Mouse (Mus musculus): ENCODE data around the gene Hsd3b7. TPM values are rescaled to one million over a fixed set of nuclear protein-coding genes. Genes with fewer than 3 reads are reported as not detected.

The Hsd3b7 gene
- 20.2 and 31.3 TPM in 2 replicates for total RNA-seq (2015)
- total RNA-seq (2017): 25.6 and 26.8 TPM in 2 replicates

- peak; percentile 79 for ATAC-seq (replicated peaks; ENCODE audit: poor library complexity)
These were observed at the start of gene Hsd3b7 for GRCm38 (mm10) chr7:127800435-127801009. TSS of gene Hsd3b7 (plus strand) at chr7:127800604.

- no peak for ATAC-seq (replicated peaks; ENCODE audit: poor library complexity)
These were observed 48.8 kb upstream of the Hsd3b7 start for GRCm38 (mm10) chr7:127751619-127752018.

- ATAC-seq (replicated peaks; ENCODE audit: poor library complexity): no peak
These were observed 48.3 kb upstream of the Hsd3b7 start for GRCm38 (mm10) chr7:127752069-127752468.

DNA sequence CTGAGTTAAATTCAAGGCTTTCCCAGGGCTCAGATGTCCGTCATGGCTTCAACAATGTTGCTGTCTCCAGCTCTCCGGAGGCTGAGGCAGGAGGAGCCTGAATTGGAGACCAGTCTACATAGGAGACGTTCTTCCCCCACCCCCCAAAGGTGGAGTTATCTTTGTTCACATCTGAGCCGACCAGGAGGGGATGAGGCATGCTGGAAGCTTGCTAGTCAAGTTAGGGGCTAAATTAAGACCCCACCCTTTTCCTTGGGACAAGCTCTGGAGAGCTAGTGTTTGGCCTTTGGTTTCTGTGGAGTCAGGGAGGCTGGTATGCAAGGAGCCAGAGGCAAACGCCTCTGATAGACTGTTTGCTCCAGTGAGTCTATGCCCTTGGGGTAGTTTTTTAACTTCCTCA is 47.2 kb upstream of the Hsd3b7 start:
- no peak for ATAC-seq (replicated peaks; ENCODE audit: poor library complexity)

- no peak for ATAC-seq (replicated peaks; ENCODE audit: poor library complexity)
These were observed 46.7 kb upstream of the Hsd3b7 start for GRCm38 (mm10) chr7:127753741-127754140.

- ATAC-seq (replicated peaks; ENCODE audit: poor library complexity): peak; percentile 62
These were observed 40.7 kb upstream of the Hsd3b7 start for GRCm38 (mm10) chr7:127759716-127760115.

GRCm38 (mm10) chr7:127760478-127760877 is 39.9 kb upstream of the Hsd3b7 start:
- no peak for ATAC-seq (replicated peaks; ENCODE audit: poor library complexity)

- peak; percentile 94 for ATAC-seq (replicated peaks; ENCODE audit: poor library complexity)
These were observed 39.4 kb upstream of the Hsd3b7 start for GRCm38 (mm10) chr7:127761026-127761425.

GRCm38 (mm10) chr7:127763642-127764041 is 36.8 kb upstream of the Hsd3b7 start:
- ATAC-seq (replicated peaks; ENCODE audit: poor library complexity): no peak

- ATAC-seq (replicated peaks; ENCODE audit: poor library complexity): no peak
These were observed 34.6 kb upstream of the Hsd3b7 start for GRCm38 (mm10) chr7:127765756-127766155.

- ATAC-seq (replicated peaks; ENCODE audit: poor library complexity): peak; percentile 72
These were observed 33.4 kb upstream of the Hsd3b7 start for GRCm38 (mm10) chr7:127766851-127767609.

DNA sequence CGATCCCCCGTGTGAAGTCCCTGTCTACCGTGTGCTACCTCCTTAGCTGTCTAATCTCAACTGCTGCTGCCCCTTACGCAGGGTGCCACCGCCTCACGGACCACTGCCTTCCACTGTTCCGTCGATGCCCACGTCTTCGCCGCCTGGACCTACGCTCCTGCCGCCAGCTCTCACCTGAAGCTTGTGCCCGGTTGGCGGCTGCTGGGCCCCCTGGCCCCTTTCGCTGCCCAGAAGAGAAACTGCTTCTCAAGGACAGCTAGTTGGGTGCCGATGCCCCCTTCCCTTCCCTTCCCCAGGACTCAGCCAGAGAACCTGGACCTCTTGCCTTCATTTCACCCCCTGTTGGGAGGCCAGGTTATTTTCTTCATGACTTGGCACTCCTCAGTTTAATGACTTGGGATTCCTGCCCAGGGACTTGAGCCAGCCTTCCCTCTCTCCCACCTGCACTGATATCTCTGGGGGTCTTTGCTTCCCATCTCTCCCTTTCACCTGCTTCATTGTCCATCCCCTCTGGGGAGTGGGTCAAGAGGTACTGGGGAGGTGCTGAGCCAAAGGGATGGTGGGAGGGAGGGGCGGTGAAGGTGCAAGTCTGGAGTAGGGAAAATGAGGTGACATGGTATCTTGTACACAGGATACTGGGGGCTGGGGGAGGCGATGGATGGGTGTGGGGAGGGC is 32.6 kb upstream of the Hsd3b7 start:
- peak; percentile 2; the same call in 1 of the 2 replicates for ATAC-seq (replicated peaks; ENCODE audit: poor library complexity)

- ATAC-seq (replicated peaks; ENCODE audit: poor library complexity): no peak
These were observed 31.9 kb upstream of the Hsd3b7 start for GRCm38 (mm10) chr7:127768346-127768996.

DNA sequence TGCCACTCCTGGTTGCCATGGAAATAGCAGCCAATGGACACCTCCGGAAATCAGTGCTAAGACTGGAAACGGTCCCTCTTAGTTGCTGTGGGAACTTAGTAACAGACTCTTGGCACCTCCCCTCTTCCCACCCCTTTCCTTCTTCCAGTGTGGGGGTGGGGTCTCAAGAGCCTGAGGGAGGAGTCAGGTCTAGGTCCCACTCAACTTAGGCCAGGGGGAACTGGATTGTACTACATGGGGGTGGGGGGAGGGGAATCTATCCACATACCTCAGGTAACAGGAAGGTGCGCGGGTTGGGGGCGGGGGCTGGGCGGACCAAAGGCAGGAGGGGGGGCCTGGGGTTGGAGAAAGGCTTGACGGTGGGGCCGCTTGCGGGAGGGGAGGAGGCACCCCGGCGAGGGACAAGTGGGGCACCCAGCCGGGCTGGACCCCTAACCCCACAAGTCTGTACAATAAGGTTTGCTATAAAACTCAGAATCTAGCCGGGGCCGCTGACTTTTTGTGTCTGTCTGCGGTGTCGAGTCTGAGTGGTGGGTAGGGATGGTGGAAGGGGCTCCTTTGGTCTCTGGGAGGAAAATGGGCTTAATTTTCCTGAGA is 31.3 kb upstream of the Hsd3b7 start:
- ATAC-seq (replicated peaks; ENCODE audit: poor library complexity): peak; percentile 53

DNA sequence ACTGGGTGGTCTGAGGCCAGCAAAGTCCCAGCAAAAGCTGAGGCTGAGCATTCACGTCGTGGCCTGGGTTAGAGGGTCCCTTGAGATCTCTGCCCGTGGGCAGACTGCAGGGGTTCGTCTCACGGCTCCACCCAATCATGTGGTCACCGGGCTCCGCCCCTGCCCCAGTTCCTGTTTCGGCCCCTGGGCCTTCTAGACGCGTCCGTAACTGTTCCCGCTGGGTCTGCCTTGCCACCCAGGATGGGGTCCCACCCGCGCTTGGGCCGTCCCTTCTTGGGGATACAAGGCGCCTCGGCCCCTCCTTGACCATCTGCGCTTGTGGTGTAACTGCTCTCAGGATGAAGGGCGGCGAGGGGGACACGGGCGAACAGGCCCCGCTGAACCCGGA is 30.8 kb upstream of the Hsd3b7 start, which contains the start of gene Orai3:
Gene Orai3 (plus strand): TSS at position 165 of the 388 bp plus-strand sequence.
- ATAC-seq (replicated peaks; ENCODE audit: poor library complexity): peak; percentile 42

- ATAC-seq (replicated peaks; ENCODE audit: poor library complexity): 0 out of 2 replicates have a peak, but pooled peaks have one; percentile 3
These were observed 30.1 kb upstream of the Hsd3b7 start for GRCm38 (mm10) chr7:127770039-127770905.

DNA sequence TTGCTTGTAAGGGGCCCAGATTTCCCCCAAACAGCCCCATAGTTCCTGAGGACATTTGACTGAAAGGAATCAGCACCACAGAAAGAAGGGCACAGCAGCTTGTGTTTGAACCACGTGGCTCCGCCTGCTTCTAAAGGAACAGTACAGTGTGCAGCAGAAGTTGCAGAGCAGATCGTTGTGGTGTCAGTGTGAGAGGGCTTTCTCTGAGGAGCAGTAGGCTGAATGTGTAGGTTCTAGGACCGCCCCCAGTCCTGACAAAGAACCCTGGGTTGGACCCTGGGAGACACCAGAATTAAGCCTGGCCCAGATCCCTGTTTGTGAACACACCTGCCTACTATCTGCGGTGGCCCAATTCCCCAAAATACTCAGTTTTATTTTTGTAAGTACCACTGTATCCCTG is 29.1 kb upstream of the Hsd3b7 start:
- no peak for ATAC-seq (replicated peaks; ENCODE audit: poor library complexity)

DNA sequence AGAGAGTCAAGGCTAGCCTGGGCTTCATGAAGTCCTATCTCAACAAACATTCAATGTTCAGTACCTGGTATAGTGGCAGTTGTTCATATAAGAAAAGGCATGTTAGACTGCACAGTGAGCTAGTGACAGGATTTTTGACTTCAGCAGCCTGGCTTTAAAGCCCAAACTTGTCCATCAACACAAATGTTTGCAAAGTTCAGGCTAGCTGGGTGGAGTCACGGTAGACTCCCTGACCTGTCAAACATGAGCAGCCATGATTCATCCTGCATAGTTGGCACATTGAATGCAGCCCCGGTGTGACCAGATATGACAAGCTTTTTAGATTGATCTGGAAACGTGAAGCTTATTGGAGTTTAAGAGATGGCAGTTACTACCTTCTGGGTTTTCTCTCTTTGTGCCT is 28.3 kb upstream of the Hsd3b7 start:
- ATAC-seq (replicated peaks; ENCODE audit: poor library complexity): no peak

- no peak for ATAC-seq (replicated peaks; ENCODE audit: poor library complexity)
These were observed 27.8 kb upstream of the Hsd3b7 start for GRCm38 (mm10) chr7:127772557-127772956.
